Mouse (Mus musculus) kidney, adult 2 months (tissue): Measurements from ENCODE around the gene Acot9.

Experiments used
- CTCF ChIP-seq: fragments of 200-500 bp; conservative IDR thresholded peaks from 2 replicates; pipeline ENCODE4 v1.5.1; 2011; ENCODE audit warnings: low read depth, mild to moderate bottlenecking, control low read depth, low read length, moderate library complexity, mixed read lengths; ENCODE audit not compliant: insufficient read depth, insufficient read length
- POLR2A ChIP-seq: fragments of 200-500 bp; IDR thresholded peaks from one replicate; pipeline ENCODE4 v1.6.1; 2011; ENCODE audit warnings: low read depth, low read length, control low read depth

DNA sequence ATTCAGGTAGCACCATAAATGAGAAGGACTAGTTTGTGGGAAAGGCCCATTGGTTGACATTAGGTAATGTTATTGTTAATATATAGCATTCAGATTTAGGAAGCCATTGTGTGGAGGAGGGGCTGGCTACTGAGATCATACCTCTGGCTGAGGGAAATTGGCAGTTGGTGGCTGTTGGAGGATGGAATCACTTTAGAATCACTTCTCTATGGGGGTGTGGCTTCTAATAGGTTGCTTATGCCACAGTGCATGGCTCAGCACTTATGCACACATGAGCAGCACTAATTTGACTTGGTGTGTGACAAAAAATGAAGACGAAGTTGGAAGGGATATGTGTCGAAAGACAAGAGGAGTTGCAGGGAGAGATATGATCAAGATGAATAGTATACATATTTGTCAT lies 84.0 kb downstream of the Acot9 start:
- no peak for TF ChIP-seq CTCF
- TF ChIP-seq POLR2A, result no peak
